Mouse (Mus musculus): ENCODE measurements around the gene Izumo1. TPM values are rescaled to one million over a fixed set of nuclear protein-coding genes. Genes with fewer than 3 reads are reported as not detected.

The Izumo1 gene
- total RNA-seq, 2 experiments from 2014 or later = 0.22 to 0.65 TPM

DNA sequence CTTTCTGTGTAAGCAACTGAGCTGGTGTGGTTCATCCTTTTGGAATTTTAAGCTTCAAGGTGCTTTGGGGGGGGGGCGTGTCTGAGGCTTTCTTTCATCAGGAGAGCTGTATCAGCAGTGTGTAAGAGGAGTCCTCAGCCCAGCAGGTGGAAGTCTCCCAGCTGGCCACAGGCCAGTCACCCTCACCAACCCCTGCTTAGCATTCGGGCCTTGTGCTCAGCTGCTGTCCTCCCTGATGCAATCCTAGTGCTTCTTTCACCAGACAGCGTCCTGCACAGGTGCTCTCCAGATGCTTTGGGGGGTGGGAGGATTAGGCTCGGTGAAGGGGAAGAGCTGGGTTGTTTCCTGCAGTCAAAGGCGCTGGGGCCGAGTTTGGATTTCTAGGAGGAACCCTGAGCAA is 5.3 kb upstream of the Izumo1 start:
- peak in 1 of 2 experiments; percentile 54 for DNase-seq

DNA sequence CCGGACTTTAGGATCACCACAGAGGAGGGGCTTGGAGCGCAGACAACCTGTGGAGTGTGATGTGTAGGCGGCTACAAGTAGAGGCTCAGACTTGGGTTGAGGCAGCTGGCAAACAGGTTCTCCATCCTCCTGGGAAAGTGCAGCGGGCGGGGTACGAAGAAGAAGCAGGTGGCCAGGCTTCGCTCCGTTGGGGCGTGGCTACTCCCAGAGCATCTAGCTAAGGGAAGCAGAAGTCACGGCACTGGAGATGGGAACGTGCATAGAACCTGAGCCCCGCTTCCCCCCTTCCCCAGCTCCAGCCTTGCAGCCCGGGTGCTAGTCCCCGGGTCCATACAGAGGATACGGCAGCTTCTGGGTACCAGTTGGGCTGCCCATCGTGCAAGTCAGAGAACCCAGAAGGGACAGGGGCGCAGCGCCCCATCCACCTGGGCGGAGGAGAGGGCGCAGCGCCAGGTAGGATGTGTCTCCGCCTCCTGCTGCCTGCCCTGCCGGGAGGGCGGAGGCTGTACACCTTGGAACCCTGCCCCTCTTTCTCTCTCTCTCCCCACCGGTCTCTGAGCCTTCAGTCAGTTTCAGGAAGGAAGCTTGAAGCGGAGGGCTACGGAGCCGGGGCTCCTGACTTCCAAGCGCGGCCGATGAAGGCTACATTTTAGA is 4.4 kb upstream of the Izumo1 start, which contains the start of gene Fut1:
Gene Fut1, plus strand, starts transcription at position 248 of the 654 bp plus-strand sequence.
- DNase-seq = no peak
- intact Hi-C loops (cut with DNase I) = no loop called here

More for the DNA sequence above, 5.3 kb upstream of the Izumo1 start:
- intact Hi-C loops (cut with DNase I) = no loop called here

DNA sequence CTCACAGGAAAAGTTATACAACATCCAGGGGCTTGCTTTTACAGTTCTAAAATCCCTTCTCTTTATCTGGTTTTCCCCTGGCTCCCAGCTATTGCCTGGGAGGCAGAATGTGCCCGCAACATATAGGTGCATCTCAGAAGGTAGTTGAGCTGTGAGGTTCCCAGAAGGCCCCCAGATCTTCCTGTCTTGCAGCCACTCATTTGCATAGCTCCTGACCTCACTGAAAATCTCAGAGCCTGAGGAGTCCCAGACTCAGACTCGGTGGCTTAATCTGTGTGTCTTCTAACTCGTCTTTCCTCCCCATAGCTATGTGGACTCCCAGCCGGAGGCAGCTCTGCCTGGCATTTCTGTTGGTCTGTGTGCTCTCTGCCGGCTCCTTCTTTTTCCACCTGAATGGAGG is 3.3 kb upstream of the Izumo1 start:
- intact Hi-C loops (cut with DNase I) = no loop called here

DNA sequence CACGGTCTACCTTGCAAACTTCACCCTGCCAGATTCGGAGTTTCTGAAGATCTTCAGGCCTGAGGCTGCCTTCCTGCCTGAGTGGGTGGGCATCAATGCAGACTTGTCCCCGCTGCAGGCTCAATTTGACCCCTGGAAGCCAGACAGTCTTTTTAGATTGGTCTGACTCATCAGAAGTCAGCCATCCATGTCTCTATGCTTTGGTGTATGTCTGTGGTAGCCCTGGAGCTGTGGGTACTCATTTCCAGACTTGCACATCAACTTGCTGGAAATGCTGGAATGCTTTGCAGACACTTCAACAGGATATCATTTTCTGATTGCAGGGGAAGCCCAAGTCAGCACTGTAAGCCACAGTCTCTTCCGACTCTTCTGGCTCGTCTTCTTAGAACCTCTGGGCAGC is 2.0 kb upstream of the Izumo1 start:
- intact Hi-C loops (cut with DNase I) = no loop called here
- DNase-seq = no peak

More for the DNA sequence above, 3.3 kb upstream of the Izumo1 start:
- DNase-seq = no peak

DNA sequence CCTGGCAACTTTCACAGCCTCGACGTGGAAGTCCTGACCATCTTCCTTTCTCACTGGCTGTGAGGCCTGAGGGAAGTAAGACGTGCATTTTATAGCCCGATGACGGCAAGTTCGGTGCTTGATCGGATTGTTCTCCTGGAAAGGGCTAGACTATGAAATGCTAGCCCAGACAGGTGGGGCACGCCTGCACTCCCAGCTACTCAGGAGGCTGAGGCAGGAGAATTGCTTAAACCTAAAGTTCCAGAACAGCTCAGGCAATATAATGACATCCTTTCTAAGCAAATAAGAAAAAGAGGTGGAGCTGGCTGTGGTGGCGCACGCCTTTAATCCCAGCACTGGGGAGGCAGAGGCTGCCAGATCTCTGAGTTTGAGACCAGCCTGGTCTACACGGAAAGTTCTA is 1.9 kb downstream of the Izumo1 start:
- intact Hi-C loops (cut with DNase I) = no loop called here

DNA sequence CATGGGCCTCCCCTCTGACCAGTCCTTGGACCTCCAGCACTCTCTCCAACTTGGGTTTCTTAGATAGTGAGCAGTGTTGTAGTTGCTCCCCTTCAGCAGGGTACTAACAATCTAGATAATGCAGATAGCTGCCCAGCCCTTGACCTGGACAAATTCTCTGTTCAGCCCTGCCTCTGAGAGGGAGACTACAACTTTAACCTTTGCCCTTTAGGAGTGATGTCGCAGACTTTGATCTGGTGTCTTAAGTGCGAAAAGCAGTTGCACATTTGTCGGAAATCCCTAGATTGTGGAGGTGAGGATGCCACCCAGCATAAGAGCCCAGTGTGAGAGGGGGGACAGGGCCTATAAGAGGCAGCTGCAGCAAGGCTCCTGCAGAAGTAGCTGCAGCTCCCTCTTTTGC is 3.1 kb downstream of the Izumo1 start:
- intact Hi-C loops (cut with DNase I) = loop anchor here (2.0 kb wide), 1 partner anchor 30 kb away; no protein-coding TSS in a partner anchor

More for the DNA sequence above, 1.9 kb downstream of the Izumo1 start:
- no peak for DNase-seq

DNA sequence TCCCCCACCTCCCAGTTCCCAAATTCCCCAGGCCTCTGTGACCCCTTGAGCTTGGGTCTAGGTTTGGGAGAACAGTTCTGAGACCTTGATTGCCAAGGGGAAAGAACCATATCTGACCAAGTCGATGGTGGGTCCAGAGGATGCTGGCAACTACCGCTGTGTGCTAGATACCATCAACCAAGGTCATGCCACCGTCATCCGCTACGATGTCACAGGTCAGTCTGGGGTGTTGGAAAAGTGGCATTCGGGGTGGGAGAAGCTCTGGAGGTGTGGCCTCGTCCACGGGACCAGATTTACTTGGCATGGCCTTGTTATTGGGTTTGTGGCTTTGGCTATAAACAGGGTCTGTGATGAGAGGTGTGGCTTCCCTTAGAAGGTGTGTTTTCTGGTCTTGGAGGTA is 3.9 kb downstream of the Izumo1 start:
- DNase-seq = no peak
- intact Hi-C loops (cut with DNase I) = loop anchor here (2.0 kb wide), 1 partner anchor 31 kb away; no protein-coding TSS in a partner anchor

More for the DNA sequence above, 3.1 kb downstream of the Izumo1 start:
- no peak for DNase-seq

DNA sequence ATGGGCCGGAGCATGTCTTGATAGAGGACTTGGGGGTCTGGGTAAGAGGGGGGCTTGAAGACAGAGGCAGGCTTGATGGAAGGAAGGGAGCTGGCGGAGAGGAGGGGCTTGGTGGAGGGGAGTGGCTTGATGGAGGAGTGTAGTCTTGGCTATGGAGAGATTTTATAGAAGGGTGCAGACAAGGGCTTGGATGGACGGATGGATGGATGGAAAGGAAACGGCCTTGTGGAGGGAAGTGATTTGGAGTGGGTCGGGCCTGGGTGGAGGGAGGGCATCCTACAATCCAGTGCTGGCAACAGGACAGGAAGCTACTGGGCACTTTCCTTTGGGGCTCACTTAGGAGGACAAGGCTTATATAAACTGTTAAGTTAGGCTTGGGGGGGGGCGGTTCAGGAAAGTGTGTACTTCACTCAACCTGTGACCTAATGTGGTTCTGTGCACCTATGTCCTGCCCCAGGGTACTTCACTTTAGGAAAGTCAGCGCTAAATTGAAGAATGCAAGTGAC is 5.0 kb downstream of the Izumo1 start:
- intact Hi-C loops (cut with DNase I) = no loop called here

DNA sequence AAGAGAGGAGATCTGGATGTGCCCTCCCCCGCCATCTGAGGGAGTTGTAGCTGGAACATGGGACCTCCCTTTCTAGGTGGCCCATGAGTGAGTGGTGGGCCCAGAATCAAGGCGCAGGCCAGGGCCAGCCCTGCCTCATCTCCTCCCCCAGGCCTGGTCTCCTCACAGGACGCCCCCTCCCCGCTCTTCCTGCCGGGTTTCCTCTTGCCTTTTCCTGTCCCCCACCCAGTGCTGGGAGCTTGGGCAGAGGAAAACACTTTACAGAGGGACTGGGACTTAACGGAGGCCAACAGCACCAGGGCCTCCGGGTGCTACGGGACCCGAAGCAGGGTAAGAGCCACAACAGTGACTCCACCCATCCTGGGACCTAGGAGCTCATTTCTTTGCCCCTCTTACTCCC is 5.7 kb downstream of the Izumo1 start, which contains the start of gene Rasip1:
Gene Rasip1, plus strand, starts transcription at position 228 of the 400 bp plus-strand sequence.
- peak; percentile 60 to 62 for DNase-seq
- intact Hi-C loops (cut with DNase I) = no loop called here

More for the DNA sequence above, 5.0 kb downstream of the Izumo1 start:
- peak in 1 of 2 experiments; percentile 24 for DNase-seq

DNA sequence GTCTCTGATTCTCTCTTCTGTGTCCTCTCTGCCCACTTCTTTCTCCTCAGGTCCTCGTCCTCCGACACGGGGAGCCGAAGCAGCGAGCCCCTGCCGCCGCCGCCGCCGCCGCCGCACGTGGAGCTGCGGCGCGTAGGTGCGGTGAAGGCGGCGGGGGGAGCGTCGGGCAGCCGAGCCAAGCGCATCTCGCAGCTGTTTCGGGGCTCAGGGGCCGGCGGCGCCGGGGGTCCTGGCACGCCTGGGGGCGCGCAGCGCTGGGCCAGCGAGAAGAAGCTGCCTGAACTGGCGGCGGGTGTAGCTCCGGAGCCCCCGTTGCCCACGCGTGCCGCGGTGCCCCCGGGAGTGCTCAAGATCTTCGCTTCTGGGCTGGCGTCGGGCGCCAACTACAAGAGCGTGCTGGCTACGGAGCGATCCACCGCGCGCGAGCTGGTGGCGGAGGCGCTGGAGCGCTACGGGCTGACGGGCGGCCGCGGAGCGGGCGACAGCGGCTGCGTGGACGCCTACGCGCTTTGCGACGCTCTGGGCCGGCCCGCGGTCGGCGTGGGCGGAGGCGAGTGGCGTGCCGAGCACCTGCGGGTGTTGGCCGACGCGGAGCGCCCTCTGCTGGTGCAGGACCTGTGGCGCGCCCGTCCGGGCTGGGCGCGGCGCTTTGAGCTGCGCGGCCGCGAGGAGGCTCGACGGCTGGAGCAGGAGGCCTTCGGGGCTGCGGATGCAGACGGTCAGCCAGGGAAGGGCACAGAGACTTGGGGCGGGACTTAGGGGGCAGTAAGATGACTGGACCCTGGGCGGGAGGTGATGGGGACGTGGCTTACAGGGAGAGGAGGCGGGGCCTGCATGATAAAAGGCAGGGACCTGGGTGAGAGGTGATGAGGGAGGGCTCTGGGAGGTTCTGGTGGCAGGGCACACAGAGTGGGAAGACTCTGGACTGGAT is 7.0 kb downstream of the Izumo1 start:
- DNase-seq = peak; percentile 92
- intact Hi-C loops (cut with DNase I) = loop anchor here (2.0 kb wide), 1 partner anchor 52 kb away; no protein-coding TSS in a partner anchor

DNA sequence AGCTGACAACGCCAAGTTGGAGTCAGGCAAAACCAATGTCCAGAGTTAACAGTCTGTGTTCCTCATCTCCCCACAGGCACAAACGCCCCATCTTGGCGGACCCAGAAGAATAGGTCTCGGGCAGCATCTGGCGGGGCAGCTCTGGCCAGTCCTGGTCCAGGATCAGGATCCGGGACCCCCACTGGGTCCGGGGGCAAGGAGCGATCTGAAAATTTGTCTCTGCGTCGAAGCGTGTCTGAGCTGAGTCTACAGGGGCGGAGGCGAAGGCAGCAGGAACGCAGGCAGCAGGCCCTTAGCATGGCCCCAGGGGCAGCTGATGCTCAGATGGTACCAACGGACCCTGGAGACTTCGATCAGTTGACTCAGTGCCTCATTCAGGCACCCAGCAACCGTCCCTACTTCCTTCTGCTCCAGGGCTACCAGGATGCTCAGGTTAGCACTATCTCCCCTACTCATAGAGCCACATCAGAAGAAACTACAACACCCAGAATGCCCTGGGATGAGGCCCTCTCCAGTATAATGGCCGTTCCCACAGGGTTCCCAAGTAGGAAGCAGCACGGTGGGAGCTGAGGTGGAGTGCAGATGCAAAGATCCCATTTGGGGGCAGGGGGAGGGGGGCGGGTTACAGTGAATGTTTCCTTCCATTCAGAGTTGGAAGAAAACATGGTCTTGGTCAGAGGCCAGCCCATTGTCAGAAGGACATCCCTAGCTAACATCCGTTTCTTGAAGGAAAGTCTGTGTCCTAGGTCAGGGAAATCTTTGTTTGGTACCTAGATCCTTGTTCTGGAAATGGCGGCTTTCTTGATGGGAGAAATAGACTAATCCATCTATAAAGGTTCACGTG is 8.7 kb downstream of the Izumo1 start:
- peak in 1 of 2 experiments; percentile 36 for DNase-seq

DNA sequence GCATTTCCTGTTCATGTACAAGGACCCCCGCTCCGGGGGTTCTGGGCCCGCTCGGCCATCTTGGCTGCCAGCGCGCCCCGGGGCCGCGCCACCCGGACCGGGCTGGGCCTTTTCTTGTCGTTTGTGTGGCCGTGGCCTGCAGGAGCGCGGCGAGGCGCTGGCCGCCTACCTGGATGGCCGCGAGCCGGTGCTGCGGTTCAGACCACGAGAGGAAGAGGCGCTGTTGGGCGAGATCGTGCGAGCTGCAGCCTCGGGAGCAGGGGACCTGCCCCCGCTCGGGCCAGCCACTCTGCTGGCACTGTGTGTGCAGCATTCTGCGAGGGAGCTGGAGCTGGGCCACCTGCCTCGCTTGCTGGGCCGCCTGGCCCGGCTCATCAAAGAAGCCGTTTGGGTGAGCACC is 10.9 kb downstream of the Izumo1 start:
- DNase-seq = peak; percentile 62 to 69
- intact Hi-C loops (cut with DNase I) = no loop called here

More for the DNA sequence above, 8.7 kb downstream of the Izumo1 start:
- intact Hi-C loops (cut with DNase I) = no loop called here

DNA sequence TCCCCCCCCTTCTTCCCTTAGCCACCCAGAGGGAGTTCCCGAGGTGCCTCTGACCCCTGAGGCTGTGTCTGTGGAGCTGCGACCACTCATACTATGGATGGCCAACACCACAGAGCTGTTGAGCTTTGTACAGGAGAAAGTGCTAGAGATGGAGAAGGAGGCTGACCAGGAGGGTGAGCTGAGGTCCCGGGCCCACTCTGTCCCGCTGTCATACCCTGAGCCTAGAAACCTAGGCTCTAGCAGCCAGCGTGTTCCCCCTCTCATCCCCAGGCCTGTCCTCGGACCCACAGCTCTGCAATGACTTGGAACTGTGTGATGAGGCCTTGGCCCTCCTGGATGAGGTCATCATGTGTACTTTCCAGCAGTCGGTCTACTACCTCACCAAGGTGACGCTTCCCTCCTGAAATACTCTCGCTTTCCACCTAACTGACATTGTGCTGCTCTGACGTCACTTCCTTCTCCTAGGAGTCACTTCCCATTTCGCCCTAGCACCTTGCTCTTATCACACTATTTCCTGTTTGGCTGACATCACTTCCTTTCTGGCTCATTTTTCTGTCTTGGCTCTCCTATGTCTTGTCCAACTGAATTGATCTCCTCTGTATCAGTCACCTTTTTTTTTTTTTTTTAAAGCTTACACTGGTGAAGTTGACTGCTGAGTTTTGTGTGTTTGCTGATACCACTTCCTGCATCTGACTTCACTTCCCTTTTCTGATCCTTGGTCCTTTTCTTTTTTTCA is 13.5 kb downstream of the Izumo1 start:
- DNase-seq = peak in 1 of 2 experiments; percentile 58
- intact Hi-C loops (cut with DNase I) = no loop called here

DNA sequence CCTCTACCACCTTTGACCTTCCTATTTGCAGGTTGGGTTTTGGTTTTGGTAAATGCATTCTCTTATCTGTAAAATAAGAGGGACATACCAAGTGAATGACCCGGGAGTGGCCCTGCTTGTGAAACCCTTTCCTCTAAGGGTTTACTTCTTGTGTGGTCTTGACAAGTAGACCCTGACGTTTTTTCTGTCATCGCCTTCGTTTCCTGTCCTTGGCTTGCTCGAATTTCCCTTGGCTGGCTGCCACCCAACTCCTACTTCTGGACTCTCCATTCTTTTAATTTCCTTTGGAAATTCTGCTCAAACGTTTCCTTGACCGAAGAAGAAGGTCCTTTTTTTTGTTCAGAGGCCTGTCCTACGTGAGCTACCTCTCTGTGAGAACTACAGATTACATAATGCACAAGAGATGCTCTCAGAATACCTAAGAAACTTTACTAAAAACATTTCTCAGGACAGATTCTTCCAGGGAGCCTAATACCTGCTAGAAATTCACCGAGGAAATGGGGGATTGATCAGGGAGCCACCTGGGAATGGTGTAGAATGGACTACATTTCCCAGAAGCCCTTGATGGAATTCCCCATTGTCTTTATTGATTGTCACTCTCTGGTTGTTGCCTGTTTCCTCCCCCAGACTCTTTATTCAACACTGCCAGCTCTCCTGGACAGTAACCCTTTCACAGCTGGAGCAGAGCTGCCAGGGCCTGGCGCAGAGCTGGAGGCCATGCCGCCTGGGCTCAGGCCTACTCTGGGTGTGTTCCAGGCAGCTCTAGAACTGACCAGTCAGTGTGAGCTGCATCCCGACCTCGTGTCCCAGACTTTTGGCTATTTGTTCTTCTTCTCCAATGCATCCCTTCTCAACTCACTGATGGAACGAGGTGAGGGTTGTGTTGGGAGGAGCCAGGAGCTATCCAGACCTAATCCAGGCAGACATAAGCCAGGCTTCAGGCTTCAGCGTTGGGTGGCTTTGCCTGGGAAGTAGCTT is 14.4 kb downstream of the Izumo1 start:
- peak; percentile 80 to 81 for DNase-seq
- intact Hi-C loops (cut with DNase I) = no loop called here

DNA sequence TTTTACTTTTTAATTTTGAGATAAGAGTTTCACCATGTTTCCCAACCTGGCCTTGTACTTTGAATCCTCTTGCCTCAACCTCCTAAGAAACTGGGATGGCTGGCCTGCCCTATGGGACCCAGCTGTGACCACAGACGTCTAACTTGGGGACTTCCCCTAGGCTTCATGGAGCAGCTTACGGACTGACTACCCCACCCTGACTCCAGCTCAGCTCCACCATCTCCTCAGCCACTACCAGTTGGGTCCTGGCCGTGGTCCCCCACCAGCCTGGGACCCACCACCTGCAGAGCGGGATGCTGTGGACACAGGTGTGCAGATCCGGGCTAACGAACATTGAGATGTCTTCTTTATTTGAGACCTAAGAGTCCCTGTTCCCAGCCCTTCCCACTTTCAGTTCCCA is 16.1 kb downstream of the Izumo1 start:
- intact Hi-C loops (cut with DNase I) = no loop called here

DNA sequence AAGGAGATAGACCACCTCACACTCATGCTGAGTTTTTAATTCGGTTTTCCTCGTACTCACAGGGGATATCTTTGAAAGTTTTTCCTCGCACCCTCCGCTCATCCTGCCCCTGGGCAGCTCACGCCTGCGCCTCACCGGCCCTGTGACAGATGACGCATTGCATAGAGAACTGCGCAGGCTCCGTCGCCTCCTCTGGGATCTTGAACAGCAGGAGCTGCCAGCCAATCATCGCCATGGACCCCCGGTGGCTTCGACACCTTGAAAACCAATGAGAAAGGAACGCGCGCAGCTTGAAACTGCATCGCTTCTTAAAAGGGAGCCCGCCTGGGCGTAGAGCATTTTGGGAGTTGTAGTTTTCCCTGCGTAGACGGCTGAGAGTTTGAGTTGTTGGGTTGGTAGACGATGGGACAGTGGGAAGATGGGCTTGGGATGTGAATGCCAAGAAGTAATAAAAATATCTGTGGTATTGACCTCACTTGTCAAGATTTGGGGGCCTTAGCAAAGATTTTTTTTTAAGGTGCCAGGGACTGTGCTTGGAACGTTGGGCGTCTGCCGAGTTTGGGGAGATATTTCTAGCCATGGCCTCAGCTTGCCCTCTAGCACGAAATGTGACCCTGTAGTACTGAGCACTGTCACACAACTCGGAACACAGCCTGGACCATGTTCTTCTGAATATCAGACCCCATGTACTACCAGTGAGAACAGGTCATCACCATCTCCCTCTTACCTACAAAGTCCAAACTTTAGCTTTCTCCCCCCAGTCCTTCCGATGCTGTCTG is 17.2 kb downstream of the Izumo1 start:
- peak; percentile 94 to 95 for DNase-seq
- intact Hi-C loops (cut with DNase I) = no loop called here

More for the DNA sequence above, 16.1 kb downstream of the Izumo1 start:
- DNase-seq = no peak

DNA sequence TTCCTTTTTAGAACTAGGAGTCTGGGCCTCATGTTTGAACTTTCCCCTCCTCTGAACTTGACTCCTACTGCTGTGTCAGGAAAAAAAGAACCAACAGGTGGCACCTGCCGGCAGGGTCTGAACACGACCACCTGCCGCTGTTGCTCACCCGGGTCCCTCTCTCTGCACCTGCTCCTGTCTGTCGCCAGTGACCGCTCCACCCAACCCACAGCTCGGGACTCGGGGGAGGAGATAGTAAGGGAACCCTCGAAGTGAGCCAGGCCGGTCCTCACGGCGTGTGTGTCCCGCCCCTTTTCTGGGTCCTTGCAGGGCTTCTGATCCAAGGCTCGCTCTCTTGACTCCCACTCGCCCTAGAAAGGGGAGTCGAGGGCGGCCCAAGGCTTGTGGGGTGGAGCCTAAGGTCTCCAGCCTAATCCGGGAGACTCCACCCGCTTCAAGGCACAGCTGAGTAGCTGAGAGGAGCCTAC is 18.0 kb downstream of the Izumo1 start, which contains the start of gene Mamstr:
Gene Mamstr, plus strand, starts transcription at position 417 of the 467 bp plus-strand sequence.
- intact Hi-C loops (cut with DNase I) = loop anchor here (2.0 kb wide), 1 partner anchor 43 kb away; no protein-coding TSS in a partner anchor
- DNase-seq = no peak
